Mouse (Mus musculus) v-Abl transformed pro-B cells (cell line): ENCODE data around the gene Wdr47.

Experiments used
- in situ Hi-C, 2 experiments: fragments of 400-800 bp; cut with MboI; formaldehyde crosslinking; loops; one replicate each; pipeline ENCODE4 v1.15.1; 2025; ENCODE audit not compliant: unreplicated experiment in 2 of 2

The Wdr47 gene

DNA sequence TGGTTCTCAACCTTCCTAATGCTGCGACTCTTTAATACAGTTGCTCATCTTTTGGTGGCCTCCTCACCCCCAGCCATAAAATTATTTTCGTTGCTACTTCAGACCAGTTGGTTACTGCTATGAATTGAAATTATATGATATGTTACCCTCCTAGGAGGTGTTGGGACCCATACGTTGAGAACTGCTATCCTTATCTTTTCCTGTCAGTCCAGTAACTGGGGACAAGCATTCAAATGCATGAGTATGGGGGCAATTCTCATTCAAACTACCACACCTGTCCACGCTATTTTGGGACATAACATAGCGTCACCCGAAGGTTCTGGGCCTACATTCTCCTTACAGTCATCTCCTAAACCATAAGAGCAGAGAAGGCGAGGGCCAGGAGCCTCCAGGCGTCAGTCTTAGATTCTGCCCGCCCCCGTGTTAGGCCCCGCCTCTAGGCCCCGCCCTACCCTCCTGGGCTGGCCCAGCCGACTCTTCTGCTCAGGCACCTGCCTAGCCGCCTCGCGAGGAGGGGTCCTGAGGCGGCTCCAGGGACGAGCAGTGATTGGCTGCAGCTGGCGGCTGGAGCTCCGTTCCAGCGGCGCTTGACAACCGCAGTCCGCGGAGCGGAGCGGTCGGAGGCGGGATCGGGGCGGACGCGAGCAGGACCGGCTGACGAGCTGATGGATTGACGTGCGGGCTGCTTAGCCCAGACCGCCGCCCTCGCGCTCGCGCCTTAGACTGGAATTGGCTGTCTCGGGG is at the start of gene Wdr47:
Wdr47 (plus strand) TSS at position 494 of the 744 bp plus-strand sequence.
- in situ Hi-C loops, result no loop called here

DNA sequence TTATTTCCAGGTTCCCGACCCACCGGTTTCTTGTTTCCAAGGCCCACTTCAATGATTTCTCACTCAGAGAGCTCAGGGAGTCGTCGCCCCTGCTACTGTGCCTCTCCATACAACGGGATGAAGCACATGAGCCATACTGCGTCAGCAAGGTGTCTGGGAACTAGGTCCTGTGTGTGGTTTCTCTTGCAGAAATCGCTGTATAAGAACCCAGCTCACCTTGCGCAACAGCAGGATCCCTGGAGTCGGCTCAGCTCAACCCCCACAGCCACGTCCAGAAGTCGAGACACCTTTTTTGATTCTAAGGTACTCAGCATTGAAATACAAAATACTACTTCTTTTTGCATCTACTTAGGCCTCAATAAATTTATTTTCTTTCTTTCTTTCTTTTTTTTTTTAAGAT is 48.8 kb upstream of the Wdr47 start:
- in situ Hi-C loops, result loop anchor here (10.0 to 25.0 kb wide), 2 partner anchors 945 to 953 kb away; no protein-coding TSS in a partner anchor

GRCm38 (mm10) chr3:108554111-108554561 is 36.9 kb upstream of the Wdr47 start:
- in situ Hi-C loops, result loop anchor here (10.0 to 25.0 kb wide), 5 partner anchors 101 to 392 kb away; partner anchors contain the start of genes Clcc1 (in 1 of the 2), Gpr61 (in 1 of the 2) and Sars (in 1 of the 2)

- in situ Hi-C loops, result loop anchor here (10.0 to 25.0 kb wide), 5 partner anchors 100 to 392 kb away; partner anchors contain the start of genes Clcc1 (in 1 of the 2), Gpr61 (in 1 of the 2) and Sars (in 1 of the 2)
Observed at GRCm38 (mm10) chr3:108554587-108555312, 36.3 kb upstream of the Wdr47 start.

DNA sequence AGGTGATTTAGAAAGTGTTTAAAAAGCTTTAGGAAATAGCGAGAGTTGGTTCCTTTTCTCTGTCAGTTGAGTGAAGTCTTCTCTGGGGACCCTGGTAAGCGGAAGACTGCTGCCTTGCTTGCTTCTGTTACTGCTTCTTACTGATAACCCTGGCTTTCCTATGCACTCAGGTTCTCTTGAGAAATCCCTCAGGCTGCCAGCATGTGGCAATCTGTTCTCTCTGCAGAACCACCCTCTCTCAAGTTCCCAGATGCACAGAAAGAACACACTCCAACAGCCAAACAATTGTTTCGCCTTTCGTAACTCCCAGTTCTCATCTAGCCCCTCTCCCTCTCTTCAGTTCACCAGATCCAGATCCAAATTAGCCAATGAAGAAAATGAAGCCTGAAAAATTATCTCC is 33.2 kb upstream of the Wdr47 start:
- in situ Hi-C loops, result loop anchor here (10.0 to 25.0 kb wide), 5 partner anchors 97 to 396 kb away; partner anchors contain the start of genes Clcc1 (in 1 of the 2), Gpr61 (in 1 of the 2) and Sars (in 1 of the 2)

GRCm38 (mm10) chr3:108562133-108562730 is 28.8 kb upstream of the Wdr47 start, which contains the start of gene Tmem167b:
Gene Tmem167b (minus strand): TSS chr3:108562466.
- in situ Hi-C loops, result loop anchor here (5.0 to 25.0 kb wide), 3 partner anchors 75 to 400 kb away; partner anchors contain the start of genes Gpr61 (in 1 of the 2) and Prpf38b (in 1 of the 2)

DNA sequence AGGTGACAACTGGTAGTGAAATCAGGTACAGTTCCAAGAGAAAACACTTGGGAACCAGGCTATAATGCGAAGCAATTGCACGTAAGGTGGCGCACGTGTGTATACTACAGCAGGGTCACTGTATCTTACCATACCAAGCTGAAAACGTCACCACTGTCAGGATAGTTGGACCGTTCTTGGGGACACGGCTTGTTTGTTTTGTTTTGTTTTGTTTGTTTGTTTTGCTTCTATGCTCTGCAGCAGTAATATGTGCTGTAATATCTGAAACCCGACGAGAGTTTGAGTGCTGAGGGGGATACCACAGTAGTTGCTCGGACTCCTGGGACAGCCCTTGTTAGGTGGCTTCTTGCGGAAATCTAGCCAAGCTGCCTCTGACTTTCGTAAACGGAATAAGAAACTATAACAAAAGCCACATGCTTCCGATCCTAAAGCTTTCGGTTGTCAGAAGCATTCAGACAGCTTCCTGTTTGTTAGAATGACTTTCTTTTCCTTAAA is 28.3 kb upstream of the Wdr47 start:
- in situ Hi-C loops, result loop anchor here (5.0 to 25.0 kb wide), 3 partner anchors 74 to 401 kb away; partner anchors contain the start of genes Gpr61 (in 1 of the 2) and Prpf38b (in 1 of the 2)

GRCm38 (mm10) chr3:108563309-108563708 is 27.8 kb upstream of the Wdr47 start:
- in situ Hi-C loops, result loop anchor here (5.0 to 25.0 kb wide), 3 partner anchors 74 to 401 kb away; partner anchors contain the start of genes Gpr61 (in 1 of the 2) and Prpf38b (in 1 of the 2)

GRCm38 (mm10) chr3:108567990-108568877 is 22.8 kb upstream of the Wdr47 start:
- in situ Hi-C loops, result loop anchor here in 1 of 2 experiments (10.0 to 25.0 kb wide), 2 partner anchors 347 to 406 kb away; partner anchors contain the start of genes Gpr61 and Prpf38b

DNA sequence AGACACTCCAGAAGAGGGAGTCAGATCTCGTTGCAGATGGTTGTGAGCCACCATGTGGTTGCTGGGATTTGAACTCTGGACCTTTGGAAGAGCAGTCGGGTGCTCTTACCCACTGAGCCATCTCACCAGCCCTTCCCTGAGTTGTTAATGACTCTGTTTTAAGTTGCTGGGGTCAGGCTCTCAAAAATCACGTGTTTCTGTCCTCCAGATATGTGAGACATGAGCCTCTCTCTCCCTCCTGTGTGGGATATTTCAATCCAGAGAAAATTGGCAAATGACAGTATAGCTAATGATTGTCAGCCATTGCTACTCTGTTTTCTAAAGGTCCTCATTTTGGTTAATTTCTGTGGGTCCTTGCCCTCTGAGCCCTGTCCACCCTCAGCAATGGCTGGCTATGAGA is 21.4 kb upstream of the Wdr47 start:
- in situ Hi-C loops, result loop anchor here in 1 of 2 experiments (10.0 to 25.0 kb wide), 2 partner anchors 345 to 407 kb away; partner anchors contain the start of genes Gpr61 and Prpf38b

DNA sequence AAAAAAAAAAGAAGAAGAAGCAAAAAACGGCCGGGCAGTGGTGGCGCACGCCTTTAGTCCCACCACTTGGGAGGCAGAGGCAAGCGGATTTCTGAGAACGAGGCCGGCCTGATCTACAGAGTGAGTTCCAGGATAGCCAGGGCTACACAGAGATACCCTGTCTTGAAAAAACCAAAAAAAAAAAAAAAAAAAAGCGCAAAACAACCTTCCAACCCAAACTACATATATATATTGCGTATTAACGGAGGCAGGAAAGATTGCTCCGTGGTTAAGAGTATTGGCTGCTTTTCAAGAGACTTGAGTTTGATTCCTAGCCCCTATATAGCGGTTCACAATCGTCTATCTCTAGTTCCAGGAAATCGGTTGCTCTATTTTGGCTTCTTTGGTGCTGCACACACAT is 20.3 kb upstream of the Wdr47 start:
- in situ Hi-C loops, result loop anchor here in 1 of 2 experiments (25.0 kb wide), 1 partner anchor 409 kb away; the partner anchor contains the start of gene Gpr61

DNA sequence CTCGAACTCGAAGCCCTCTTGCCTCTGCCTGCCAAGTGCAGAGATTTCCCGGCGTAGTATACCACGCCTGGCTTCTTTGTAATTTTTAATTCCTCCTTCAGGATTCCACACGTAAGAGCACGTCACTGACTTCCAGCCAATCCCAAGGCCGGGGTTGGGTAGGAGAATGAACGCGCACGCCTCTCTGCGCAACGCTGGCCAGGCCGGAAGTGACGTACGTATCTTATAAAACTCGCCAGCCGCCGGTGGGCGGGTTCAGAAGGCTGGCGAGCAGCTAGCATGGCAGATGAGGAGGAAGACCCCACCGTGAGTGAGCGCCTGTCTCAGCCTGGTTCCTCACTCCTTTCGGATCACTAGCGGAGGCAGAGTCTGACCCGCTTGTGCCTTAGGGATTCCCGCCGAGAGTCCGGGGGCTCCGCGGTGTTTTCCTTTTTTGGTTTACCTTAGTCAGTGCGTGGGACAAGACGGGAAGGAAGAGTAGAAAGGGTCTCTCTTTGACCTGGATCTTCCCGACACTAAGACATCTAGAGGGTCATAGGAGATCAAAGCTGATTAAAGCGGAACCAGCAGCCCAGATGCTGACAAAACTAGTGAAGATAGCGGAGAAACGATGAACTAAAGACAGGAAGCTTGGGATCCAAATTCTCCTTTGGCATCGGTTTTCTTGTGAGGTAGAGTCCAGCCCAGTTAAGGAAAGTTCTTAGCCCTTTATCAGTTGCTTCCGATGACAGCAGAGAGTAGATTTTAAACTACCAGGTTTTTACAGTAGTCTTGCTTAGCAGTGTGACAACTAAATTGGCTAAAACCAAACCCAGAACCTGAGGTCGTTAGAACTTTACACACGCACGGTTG is 19.4 kb upstream of the Wdr47 start, which contains the start of gene Taf13:
Taf13 (plus strand) TSS at position 256 of the 852 bp plus-strand sequence.
- in situ Hi-C loops, result loop anchor here in 1 of 2 experiments (25.0 kb wide), 1 partner anchor 409 kb away; the partner anchor contains the start of gene Gpr61

DNA sequence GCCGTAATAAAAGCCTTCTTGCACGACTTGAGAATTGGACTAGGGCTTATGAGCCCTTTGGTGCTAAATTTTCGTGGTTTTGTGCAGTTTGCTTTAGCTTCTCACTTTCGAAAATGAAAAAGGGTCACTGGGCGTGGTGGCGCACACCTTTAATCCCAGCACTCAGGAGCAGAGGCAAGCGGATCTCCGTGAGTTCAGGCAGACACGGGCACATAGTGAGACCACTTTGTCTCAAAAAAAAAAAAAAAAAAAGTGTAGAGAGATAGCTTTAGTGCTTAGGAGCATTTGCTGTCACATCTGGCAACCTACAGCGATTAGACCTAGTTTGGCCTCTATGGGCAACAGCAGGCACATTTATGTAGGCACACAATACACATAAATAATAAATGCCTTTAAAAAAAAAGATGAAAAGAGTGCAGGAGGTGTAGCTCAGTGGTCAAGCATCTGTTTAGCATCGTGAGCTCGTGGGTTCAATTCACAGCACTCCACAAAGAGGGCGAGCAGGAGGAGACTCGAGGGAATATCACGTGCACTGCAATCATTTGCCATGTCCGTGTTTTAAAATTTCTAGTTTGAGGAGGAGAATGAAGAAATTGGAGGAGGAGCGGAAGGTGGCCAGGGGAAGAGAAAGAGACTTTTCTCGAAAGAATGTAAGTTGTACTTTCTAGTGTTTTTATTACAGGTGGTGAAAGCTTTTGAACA is 18.6 kb upstream of the Wdr47 start:
- in situ Hi-C loops, result loop anchor here in 1 of 2 experiments (25.0 kb wide), 1 partner anchor 410 kb away; the partner anchor contains the start of gene Gpr61

GRCm38 (mm10) chr3:108574018-108574417 is 17.1 kb upstream of the Wdr47 start:
- in situ Hi-C loops, result loop anchor here in 1 of 2 experiments (25.0 kb wide), 1 partner anchor 412 kb away; the partner anchor contains the start of gene Gpr61

DNA sequence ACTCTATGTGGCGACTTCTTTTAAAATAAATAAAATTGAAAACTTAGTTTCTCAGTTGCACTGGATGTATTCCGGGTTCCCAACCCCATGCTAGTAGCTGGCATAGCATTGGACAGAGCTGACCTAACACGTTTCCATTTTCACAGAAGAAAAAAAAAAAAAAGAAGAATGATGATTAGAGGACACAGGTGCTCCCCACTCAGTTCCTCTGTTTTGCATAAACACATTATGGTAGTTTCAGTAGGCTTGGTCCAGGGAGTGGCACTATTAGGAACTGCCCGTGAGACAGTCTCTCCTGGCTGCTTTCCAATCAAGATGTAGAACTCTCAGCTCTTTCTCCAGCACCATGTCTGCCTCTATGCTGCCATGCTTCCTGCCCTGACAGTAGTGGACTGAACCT is 6.5 kb upstream of the Wdr47 start:
- in situ Hi-C loops, result no loop called here

DNA sequence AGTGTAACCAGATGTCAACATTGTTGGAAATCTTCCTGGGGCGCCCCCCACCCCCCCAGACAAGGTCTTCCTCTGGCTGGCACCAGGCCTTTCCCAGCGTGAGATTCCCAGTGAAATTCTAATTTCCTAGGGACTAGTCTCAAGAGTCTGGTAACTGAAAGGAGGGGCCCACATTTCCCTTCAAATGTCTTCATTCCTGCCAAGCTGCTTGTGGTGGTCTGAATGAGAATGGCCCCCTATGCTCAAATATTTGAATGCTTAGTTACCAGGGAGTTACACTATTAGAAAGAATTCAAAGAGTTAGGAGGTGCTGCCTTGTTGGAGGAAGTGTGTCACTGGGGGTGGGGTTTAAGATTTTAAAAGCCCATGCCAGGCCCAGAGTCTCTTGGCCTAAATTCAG is 2.6 kb upstream of the Wdr47 start:
- in situ Hi-C loops, result no loop called here
